Mouse (Mus musculus) left cerebral cortex, postnatal 4 days (tissue): ENCODE results near the gene Casz1. TPM values are rescaled to one million over a fixed set of nuclear protein-coding genes. Genes with fewer than 3 reads are reported as not detected.

Experiments used
- DNase-seq: peaks from one replicate; pipeline ENCODE4 v3.0.0-alpha.2; 2022
- intact Hi-C: fragments of 180-260 bp; cut with DNase I; formaldehyde crosslinking; loops from one replicate; pipeline ENCODE4 v1.15.1; 2025
- total RNA-seq, 2 experiments: library from RNA; stranded (reverse); gene quantifications; 2 replicates each; pipeline ENCODE4 v1.2.3; 2021

The Casz1 gene
- total RNA-seq, 2 experiments from 2014 or later, result 1.1 to 2.4 TPM

DNA sequence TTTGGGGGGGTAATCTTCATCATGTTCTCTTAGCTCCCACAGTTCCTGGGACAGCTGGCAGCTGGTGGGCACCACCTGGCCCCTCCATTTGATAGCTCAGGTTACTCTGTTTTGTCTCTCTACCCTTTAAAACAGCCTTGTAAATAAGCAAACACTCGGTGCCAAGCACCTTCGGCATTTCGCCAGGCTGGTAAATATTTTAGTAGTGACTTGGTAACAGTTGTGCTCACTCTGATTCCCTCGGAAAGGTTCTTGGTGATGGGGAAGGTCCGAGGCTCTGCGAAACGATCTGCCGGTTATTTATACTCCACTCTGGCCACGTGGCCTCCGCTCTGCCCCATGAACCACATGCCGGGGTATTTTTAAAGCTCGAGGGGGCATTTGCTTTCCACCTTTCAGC, 68.6 kb downstream of the Casz1 start:
- intact Hi-C loops, result no loop called here
- no peak for DNase-seq

DNA sequence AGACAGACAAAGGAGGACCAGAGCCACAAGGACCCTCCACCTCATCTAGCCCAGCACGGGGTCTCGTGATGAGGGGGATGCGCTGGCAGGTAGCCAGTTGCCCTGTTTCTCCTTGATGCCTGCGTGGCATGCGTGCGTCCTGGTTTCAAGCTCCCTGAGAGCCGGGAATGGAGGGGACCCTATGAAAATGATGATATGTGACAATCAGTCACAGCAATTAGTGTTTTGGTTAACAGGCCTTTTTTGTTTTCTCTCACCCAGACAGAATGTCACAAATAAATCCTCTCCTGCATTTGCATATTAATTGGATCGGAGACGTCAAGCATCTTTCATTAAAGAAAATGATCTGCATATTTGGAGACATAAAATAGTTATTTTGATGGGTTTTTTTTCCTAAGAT, 71.9 kb downstream of the Casz1 start:
- intact Hi-C loops, result no loop called here
- DNase-seq, result no peak

DNA sequence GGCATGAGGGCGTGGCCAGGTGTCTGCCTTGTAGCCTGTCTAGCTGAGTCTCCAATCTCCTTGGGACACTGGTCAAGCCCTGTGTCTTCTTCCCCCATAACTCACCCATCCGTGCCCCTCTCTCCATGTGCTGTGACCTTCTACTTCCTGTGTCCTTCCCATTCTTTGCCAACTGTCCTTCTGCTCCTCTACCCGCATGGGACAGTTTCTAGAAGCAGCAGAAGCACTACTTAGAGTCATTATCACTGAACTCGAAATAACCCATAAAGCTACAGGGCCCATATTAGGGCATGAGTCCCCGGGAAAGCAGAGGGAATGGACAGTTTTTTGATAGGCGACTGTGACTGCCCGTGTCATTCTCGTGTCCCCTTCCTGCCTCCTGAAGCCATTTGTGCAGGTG, 72.6 kb downstream of the Casz1 start:
- intact Hi-C loops, result no loop called here
- DNase-seq, result no peak

DNA sequence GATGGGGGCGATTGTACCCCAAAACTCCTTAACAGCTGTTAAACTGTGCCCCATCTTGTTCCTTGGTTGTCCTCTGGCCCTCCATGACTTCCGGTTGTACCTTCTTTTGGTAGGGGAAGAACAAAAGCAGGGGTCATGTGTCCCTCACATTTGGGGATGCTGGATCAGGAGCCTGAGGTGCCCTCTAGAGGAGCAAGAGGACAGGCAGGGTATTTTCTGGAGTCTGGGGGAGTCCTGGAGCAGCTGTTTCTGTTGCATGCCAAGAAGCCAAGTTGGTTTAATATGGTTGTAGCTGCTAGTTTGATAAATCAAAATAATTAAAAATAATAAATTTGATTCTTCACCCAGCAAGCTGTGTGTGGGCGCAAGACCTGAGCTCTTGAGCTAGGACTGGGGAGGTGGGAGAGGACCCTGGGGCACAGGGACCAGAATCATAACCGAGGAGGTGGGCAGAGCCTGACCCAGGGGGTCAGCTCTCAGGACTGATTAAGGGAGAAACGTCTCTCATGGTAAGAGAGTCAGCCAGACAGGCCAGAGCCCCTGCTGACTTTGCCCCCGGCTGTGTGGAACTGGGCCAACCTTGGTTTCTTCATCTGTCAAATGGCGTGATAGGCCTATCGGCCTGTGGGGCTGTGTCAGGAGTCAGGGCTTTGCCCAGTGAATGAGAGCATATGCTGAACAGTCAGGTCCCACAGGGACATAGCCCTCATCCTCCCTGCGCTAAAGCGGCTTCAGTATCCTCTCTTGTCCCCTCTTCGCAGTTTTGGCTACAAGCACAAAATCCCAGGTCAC, 74.2 kb downstream of the Casz1 start:
- no peak for DNase-seq
- intact Hi-C loops, result no loop called here

DNA sequence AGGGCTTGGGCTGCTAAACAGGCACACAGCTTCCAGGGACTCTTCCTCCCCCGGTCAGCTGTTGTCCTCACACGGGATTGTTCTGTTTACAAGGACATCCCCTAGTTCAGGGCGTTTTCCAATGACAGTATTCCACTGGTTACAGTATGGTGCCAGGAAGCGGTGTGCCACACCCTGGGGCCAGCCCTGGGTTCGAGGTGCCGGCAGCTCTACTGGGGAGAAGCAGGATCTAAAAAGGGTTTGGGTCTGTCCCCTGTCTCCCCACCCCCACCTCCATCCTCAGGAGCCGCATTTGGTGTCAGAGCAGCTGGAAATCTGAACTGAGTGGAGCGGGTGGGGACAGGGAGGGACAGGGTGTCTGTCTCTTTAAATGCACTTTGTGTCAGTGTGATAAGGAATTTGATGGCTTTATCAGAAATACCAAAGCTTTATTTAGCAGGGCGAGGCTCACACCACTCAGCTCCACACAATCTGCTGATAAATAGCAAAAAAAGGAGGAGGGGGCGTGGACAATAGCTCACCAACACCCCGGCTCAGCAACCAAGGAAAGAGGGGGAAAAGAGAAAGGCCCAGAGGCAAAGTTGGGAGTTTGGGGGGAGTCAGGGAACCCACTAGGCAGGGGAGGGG, 74.9 kb downstream of the Casz1 start:
- intact Hi-C loops, result no loop called here
- no peak for DNase-seq

DNA sequence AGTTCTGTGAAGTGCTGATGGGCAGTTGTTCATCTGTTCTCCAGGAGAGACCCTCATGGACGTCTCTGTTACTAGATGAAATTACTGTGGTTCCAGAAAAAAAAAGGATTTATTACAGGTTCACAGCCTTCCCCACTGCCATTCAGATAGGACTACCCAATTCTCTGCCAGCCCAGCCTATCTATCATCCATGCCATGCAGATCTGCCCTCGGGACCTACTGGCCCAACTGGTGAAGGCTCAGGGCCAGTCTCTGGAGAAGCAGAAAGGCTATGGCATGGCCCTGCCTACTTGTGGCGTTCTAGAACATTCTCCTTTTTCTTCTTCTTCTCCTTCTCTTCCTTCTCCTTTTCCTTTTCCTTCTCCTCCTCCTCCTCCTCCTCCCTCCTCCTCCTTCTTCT, 75.4 kb downstream of the Casz1 start:
- intact Hi-C loops, result no loop called here
- no peak for DNase-seq

DNA sequence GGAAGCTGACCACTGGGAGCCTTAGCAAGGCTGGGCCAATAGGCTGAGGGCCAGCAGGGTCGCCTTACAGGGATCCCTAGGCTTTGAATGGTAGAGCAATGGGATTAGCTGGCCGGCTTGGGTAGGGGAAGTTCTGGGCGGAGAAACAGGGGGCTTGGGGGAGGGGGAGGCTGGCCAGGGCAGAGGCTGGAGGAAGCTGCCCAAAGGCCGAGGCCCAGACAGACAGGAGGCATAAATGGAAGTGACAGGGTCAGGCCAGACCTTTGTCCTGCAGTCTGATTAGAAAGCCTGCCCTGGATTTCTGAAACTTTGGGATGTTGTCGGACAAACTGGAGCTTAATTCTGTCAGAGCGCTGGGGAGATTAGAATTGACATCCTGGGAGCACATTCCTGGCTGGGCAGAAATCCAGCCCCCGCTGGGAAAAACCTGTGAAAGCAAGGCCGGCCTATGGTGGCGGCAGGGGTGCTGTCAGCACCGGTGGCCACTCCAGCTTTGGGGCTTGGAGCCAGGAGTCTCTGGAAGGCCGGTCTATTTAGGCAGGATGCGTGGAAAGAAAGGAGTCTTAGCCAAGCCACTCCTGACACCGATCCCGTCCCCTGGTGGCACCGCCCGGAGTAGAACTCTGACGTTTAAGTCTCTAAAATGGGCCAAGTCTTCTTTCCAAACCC, 76.9 kb downstream of the Casz1 start:
- peak; percentile 86 for DNase-seq
- intact Hi-C loops, result no loop called here

DNA sequence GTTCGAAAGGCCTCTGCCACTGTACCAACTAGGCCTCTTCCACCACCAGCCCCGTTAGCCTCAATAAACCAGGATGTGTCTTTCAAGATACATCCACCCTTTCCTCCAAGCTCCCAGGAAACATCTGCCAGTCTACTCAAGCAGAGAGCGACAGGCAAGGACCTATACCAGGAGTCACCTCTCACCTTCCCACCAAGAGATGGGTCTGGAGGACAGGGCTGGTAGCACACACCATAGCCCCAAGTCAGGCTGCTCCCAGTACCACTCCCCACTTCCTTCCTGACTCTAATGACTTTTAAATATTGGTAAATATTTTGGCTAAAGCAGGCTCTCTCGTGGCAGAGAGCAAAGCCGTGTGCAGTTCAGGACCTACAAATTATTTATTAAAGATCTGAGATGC, 77.6 kb downstream of the Casz1 start:
- no peak for DNase-seq
- intact Hi-C loops, result no loop called here

DNA sequence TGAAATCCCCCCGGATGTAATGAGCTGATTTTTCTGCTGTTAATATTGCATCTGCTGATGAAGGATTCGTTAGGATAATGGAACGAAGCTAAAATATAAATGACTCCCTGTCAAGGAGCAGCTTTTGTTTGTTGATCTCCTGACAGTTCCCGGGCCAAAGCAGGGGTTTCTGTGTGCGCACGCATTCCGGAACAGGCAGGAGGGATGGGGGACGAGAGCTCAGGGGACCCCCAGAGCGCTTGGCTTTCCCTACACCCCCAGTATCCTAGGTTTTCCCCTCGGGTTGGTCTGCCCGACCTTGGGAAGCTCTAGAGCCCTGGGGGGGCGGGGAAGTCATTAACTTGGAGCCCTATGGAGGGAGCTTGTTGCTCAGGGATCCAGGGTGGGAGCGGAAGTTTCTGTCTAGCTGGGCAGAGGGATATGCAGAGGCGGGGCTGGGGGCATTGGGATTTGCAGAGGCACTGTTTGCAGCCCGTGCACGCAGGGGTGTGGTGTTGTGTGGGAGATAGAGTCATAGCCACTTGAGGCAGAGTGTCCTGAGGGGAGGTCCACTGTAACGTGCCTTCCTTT, 78.2 kb downstream of the Casz1 start:
- no peak for DNase-seq
- intact Hi-C loops, result no loop called here

DNA sequence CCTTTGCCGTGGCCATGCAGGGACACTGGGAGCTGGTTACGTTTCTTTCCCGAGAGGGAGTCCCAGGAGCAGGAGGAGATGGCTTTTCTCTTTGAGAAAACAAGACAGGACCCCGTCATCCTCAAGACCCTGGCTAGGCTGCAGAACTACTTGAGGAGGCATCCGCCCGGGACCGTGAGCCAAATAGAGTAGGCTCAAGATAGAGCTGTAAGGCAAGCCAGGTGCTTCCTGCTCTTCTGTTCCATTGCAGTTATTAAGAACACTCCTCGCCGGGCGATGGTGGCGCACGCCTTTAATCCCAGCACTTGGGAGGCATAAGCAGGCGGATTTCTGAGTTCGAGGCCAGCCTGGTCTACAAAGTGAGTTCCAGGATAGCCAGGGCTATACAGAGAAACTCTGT, 80.4 kb downstream of the Casz1 start:
- no peak for DNase-seq
- intact Hi-C loops, result no loop called here

DNA sequence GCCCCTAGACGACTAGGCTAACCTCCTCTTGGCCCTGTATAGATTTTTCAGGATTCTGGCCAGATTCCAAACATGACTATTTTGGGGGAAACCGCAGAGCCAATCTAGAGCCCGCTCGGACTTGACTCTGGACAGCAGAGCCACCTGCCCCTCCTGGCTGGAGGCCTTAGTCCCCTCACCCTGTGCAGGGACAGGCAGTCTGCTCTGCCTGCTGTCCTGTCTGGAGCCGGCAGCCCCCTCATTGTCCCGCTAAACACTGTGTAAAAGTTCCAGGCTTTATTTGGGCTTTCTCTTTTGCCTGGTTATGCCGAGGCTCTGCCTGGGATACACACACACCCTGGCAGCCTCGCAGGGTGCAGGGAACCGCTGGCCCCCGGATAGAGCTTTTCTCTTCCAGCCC, 81.2 kb downstream of the Casz1 start:
- intact Hi-C loops, result no loop called here
- DNase-seq, result no peak

DNA sequence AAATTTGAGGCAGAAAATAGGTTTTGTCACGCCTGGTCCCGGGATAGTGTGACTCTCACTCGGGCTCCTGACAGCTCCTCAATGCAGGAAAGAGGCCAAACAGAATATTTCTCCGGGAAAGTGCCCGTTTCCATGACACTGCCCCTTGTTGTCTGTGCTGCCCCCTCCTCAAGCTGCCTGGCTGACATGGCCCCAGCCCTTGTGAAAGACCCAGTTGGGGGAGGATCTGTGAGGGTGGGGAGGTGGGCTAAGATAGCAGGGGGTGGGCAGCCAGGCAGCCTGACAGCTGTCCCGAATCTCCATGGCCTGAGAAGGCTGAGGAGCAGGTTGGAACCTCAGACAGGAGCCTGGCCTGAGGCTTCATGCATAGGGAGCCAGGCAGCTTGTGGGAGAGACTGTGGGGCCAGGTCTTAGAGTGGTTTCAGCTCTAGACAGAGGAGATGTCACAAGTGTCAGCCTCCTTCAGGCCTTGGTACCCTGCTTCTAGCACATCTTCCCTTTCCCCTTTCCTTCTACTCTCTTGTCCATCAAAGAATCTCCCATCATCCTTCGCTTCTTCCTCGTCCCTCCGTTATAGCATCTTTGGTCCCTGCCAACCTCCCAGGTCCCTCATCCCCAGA, 81.8 kb downstream of the Casz1 start:
- DNase-seq, result peak; percentile 51
- intact Hi-C loops, result no loop called here

DNA sequence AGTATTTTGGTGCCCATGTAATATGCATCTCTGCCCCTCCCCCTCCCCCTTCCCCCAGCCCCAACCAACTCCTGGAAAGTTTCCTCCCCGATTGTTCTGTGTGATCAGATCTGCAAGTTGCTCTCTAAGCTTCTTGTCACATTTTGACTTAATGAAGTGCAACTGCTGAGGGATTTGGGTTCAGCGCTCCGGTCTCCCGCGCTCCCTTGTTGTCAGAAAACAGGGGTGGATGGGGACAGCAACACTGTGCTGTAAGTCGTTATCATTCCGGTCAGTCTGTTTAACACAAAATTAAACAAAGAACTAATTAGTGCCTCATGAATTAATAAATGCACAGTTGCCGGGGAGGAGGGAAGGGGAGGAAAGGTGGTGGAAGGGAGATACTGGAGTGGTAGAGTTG, 84.0 kb downstream of the Casz1 start:
- intact Hi-C loops, result no loop called here
- no peak for DNase-seq

DNA sequence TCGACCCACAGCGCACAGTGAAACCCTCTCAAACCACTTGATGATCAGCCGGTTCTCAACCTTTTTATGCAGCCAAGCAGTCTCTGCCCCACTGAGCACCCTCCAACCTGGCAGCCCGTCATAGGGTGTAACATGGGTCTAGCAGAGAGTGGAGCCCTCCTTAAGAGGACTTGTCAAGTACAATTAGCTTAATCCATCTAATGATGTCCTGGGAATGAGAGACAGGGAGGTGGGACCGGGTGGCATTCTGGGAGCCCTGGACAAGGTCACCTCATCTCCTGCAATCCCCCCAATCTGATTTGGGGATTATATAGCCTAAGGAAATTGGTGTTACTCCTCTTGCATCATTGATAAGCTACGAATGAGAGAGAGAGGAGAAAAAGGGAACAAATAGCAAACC, 84.8 kb downstream of the Casz1 start:
- intact Hi-C loops, result no loop called here

DNA sequence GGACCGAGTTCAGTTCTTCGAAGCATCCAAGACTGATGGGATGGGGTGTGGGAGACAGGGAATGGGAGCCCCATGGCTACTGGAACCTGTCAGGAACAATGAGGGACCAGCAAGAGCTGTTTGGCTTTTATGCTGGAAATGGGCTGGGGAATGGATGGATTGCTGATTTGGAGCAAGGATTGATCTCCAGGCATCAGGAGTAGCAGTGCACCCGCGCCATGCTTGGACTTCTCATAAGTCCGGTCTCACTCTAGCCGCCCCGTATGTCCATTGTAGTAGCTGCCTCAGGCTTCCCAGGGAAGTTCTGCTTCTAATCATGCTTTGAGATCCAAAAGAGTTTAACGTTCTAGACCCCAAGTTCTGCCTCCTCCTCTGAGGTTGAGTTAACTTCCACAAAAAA, 86.2 kb downstream of the Casz1 start:
- DNase-seq, result no peak
- intact Hi-C loops, result no loop called here

More for the DNA sequence above, 84.8 kb downstream of the Casz1 start:
- no peak for DNase-seq

DNA sequence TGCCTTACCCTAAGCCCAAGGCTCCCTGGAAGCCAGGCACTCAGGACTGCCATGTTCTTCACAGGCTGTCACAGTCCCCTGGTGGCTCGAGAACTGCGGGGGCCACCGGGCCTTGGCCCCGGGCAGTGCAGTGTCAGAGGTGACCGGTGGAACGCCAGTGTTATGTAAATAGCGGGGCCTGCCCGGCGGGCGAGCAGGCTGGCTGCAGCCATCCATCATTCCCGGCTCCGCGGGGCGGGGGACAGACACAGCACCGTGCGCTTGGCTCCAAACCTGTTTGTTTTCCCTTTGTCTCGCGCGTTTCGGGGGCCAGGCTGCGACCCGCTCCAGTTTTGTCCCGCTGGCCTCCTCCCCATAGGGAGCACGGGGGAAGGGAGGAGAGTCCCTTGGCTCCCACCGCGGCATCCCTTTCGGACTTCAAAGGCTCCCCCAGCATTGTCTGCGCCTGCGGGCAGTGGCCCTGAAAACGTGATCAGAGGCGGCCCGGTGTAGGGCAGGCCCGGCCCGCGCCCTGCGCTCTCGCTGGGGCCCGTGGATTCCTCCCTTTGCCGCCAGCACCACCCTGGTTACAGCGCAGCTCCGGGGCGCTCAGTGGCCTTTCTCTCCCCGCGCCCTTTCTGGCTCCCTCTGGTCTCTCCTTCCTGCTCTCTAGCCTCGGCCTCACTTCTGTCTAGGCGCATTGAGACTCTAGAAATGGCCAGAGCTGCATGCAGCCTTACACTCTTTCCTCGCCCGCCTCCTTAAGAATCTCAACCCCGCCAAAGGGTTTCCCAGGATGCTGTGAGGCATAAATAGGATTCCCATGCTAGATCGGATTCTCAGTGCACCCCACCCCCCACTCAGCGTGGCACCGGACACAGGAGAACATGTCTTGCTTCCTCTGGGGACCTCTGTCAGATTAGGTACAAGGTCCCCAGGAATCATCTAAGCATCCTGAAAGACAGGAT, 86.9 kb downstream of the Casz1 start:
- DNase-seq, result no peak
- intact Hi-C loops, result no loop called here

DNA sequence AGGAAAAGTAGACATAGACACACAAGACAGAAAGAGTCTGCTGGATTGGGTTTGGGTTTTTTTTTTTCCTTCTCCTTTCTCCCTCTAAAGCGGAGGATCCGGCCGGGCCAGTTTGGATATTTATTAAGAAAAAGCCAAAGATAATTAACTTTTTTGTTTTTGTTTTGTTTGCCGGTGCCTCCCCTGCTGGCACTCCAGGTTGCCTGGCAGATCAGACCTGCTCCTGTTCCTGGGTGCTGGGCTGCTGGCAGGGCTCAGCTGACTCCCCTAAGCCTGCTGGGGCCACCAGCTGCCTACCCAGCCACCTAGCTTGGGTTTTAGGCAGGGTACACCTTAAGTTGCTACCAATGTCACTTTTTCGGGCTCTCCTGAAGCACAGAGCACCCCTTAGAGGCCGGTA, 91.9 kb downstream of the Casz1 start:
- intact Hi-C loops, result no loop called here

DNA sequence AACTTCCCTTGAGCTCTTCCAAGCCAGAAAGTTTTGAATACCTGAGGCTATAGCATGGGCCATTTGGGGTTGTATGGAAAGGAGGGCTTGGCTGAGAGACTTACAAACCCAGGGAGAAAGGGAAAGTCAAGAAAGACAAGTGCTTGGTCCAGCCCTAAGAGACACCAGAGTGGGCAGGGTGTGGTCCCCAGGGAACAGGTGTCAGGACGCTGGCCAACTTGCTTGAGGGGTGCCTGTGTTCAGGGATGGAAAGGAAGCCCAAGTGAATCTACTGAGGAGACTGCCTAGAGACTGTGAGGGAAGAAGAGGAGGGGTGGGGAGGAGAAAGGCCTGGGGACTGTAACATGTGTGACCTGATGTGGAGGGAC, 95.7 kb downstream of the Casz1 start:
- no peak for DNase-seq
- intact Hi-C loops, result no loop called here

More for the DNA sequence above, 91.9 kb downstream of the Casz1 start:
- DNase-seq, result no peak

DNA sequence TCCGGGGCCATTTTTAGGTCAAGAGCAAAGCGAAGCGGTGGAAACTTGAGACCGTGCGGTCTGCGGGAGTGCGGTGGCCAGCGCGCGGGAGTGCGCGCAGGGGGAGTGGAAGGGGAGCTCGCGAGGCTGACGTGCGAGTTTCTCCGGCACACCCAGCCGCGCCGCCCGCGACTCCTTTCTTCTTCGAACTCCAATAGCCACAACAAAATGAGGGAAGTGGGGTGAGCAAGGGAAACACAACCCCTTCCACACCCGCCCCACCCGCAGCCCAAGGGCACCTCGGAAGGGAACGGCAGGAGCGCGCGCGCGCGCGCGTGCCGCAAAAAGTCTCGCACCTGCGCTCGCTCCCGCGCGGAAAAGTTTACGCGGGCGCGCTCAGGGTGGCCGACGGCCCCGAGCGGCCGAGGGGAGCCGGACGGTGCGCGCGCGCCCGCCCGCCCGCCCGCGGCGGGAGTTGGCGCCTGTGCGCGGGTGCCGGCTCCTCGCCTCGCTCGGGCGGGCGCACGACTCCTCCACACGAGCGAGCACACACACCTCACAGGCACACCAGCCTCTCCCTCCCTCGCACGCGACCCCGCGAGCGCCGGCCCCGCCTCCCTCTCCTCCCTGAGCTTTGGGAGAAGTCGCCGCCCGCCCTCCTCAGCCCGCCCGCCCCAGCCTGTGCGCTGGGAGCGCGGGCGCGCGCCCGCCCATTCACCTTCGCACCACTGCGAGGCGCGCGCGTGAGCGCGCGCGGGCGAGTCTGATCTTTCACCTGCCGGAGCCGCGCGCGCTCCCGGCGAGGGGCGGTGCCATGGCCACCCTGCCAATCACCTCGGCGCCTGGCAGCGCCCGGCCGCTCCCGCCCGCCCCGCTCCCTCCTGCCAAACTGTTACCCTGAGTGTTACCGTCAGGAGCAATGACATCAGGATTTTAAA, 96.3 kb downstream of the Casz1 start:
- intact Hi-C loops, result no loop called here
- DNase-seq, result peak; percentile 74
